Mouse (Mus musculus) heart, adult 9 months (tissue): ENCODE results near the gene Eva1c.

Source experiments
- DNase-seq, 2 experiments: peaks; one replicate each; pipeline ENCODE4 v3.0.0; 2022; ENCODE audit warnings: low spot score in 2 of 2

Eva1c gene

GRCm38 (mm10) chr16:90917156-90917555, 90.6 kb downstream of the Eva1c start:
- DNase-seq, result no peak

DNA sequence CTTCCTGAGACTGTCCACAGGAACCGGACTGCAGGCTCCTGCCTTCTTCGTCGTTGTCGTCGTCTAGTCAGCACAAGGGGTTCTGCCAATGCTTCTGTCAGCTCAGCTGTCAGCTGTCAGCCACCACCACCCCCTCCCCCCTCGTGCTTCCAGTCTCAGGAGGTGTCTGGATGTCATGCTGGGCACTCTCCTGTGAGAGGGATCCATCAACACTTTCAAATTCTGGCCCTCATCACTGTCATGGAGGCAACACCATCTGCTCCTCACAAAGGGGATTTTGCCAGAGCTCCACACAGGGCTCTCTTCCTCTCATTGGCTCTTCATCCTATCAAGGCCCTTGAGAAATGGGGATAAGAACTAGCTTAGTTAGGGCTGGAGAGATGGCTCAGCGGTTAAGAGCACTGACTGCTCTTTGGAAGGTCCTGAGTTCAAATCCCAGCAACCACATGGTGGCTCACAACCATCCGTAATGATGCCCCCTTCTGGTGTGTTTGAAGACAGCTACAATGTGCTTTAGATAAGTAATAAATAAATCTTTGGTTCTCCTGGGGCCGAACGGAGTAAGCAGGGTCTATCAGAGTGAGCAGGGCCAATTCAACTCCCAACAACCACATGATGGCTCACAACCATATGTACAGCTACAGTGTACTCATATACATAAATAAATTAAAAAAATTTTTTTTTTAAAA, 95.1 kb downstream of the Eva1c start:
- peak; percentile 73 to 78 for DNase-seq

- DNase-seq, result peak; percentile 46 to 50
These were observed 98.3 kb downstream of the Eva1c start for GRCm38 (mm10) chr16:90924606-90925370.

- DNase-seq, result peak; percentile 46 to 54
These were observed 98.9 kb downstream of the Eva1c start for GRCm38 (mm10) chr16:90925461-90925860.

- no peak for DNase-seq
These were observed 100.9 kb downstream of the Eva1c start for GRCm38 (mm10) chr16:90927446-90927845.

DNA sequence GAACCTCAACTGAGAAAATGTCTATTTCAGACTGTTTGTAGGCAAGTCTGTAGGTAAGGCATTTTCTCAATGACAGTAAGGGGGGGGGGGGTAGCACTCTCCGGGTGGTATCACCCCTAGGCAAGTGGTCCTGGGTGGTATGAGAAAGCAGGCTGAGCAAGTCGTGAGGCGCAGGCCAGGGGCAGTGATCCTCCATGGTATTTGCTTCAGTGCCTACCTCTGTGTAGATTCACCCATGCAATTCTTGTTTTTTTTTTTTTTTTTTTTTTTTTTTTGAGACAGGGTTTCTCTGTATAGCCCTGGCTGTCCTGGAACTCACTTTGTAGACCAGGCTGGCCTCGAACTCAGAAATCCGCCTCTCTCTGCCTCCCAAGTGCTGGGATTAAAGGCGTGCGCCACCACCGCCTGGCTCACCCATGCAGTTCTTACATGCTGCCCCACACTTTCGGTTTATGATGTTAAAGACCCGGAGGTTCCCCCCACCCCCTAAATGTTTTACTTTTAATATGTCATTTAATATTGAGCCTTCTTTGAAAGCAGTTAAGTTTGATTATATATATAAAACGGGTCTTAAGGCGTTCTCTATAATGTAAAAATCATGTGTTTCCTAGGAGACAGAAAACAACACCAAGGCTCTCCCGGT, 107.1 kb downstream of the Eva1c start:
- DNase-seq, result no peak

DNA sequence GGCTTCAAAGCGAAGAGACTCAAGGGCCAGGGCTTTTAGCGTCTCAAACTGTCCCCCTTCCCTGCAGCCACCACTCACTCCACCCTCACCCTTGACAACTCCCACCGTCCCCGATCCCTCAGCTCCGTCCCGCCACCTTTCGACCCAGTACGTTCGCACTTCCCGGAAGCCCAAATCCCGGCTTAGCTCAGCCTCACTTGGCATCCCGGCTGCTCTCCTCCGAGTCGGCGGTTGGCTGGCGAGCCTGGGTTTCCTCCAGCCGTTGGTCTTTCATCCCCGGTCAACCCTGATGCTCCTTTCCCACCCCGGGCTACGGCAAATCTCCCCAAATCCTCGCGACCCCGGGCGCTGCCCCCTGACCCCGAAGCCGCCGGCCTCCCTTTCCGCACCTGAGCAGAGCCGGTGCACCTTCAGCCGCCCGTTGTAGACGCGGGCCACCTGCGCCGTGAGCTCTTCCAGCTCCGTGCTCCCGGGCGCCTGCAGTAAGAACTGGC, 107.7 kb downstream of the Eva1c start:
- DNase-seq, result peak; percentile 57 to 68

DNA sequence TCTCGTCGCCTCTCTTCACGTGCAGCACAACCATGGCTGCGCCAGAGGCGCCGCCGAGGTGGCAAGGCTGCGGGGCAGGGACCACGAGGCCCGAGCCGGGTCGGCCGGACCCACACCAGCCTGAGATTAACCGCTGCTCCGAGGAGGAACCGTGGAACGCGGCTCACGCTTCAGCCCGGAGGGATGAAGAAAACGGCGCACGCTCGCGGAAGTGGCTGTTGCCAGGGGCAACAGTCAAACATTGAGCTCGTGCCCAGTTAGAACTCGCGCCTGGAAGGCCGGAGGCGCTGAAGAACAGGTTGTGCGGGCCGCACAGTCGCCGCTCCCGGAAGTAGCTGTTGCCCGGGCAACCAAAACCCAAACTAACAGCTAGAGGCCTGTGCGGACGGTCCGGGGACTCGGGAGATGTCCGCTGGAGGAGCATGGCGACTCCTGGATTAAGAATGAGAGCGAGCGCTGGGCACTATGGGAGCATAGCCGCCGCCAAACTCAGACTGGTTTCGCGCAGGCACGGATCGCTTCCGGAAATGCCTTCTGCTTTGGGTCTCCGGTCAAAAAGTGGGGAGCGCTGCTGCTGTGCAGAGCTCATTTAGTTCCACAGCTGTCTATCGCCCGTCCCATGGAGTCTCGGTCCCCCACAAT, 108.3 kb downstream of the Eva1c start, which contains the start of gene Cfap298:
TSS of gene Cfap298 (minus strand) at position 428 of the 642 bp plus-strand sequence.
- peak; percentile 87 to 93 for DNase-seq

GRCm38 (mm10) chr16:90941246-90941645, 114.7 kb downstream of the Eva1c start:
- DNase-seq, result no peak

DNA sequence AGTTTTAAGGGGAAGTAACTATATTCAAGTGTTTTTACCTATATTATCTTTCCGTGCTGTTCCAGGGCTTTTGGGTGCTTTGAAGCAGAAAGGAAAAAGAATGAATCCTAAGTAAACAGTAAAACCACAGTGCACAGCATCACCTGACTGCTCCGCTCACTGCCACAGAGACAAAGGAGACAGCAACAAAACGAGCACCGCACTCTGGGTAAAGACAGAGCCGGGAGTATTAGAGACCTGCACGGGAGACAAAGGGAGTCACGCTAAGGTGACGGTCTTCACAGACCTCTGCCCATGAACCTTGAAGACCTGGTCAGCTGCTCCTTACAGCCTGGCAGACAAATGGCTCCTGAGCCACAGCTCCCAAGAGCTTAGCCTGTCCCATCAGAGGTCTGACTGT, 120.5 kb downstream of the Eva1c start:
- no peak for DNase-seq

DNA sequence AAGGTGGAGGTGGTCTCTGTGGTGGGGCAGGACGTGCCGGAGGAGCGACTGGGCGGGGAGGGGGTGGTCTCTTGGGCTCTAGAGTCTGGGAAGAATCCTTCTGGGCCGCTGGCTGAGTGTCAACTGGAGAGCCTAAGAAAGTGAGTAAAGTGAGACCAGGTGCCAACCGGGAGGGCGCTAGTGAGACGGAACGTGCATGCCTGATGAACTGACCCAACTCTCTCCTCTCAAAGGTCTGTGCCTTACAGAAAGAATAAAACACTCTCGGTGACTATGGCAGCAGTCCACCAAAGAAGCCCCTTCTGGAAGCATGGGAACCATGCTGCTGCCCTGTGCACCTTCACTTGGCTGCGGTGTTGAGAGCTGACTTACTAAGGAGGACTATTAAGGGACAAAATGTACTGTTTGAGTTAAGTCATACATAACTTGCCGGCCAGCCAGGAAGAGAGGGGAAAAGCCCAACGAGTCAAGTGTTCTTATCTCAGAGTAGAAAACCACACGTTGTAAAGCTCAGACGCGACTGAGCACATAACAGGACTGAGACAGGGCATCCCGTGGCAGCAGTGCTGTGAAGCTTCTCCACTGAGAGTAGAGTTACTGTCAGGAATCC, 123.9 kb downstream of the Eva1c start:
- DNase-seq, result no peak

- no peak for DNase-seq
These were observed 126.6 kb downstream of the Eva1c start for GRCm38 (mm10) chr16:90953147-90953546.

DNA sequence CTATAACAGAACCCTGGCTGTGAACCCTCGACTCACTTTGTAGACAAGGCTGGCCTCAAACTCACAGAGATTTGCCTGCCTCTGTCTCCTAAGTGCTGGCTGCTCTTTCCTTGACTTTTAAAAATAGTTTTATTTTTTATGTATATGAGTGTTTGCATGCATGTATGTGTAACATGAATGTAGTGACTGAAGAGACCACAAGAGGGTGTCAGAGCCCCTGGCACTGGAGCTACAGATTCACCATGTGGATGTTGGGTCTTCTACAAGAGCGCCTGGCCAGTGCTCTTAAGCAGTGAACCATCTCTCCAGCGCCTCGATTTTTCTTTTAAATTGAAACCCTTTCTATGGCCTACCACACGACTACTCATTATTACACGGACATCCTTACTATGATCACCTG, 127.3 kb downstream of the Eva1c start:
- no peak for DNase-seq
